Mouse (Mus musculus): ENCODE results near the gene Krt26. TPM values are rescaled to one million over a fixed set of nuclear protein-coding genes. Genes with fewer than 3 reads are reported as not detected.

Krt26 gene
- total and polyA plus RNA-seq, 2 experiments: not detected

- WGBS: 38% methylated on average over 2 of the region's 2 CpGs
- H3K4me3 ChIP-seq (ENCODE audit: insufficient read depth, low read depth, low read length): no peak overlapping the region
- no peak overlapping the region for H3K9ac ChIP-seq (ENCODE audit: low read depth, low read length)
- DNase-seq (ENCODE audit: extremely low read depth, low read depth, low spot score): peak; percentile 48
- no peaks in the 10 kb centered on the region for H3K27me3 ChIP-seq (ENCODE audit: control insufficient read depth, insufficient read depth, low read length)
- H3K4me1 ChIP-seq (ENCODE audit: control insufficient read depth, insufficient read depth, low read length): no peaks in the 10 kb centered on the region
- H3K79me2 ChIP-seq (ENCODE audit: control insufficient read depth, insufficient read depth, low read length): no peaks in the 10 kb centered on the region
- no peak overlapping the region for H3K27ac ChIP-seq (replicated peaks; ENCODE audit: insufficient read depth, low read depth, low read length)
- TF ChIP-seq POLR2A (IDR thresholded peaks at IDR 0.05; ENCODE audit: extremely low read depth, insufficient read depth, low read length): no peak
- TF ChIP-seq CTCF (IDR thresholded peaks at IDR 0.05; ENCODE audit: low read depth, low read length): no peak
- H3K36me3 ChIP-seq (ENCODE audit: control insufficient read depth, insufficient read depth, low read length): no peaks in the 10 kb centered on the region
These were observed 23.2 kb downstream of the Krt26 start for GRCm38 (mm10) chr11:99314594-99314993.

DNA sequence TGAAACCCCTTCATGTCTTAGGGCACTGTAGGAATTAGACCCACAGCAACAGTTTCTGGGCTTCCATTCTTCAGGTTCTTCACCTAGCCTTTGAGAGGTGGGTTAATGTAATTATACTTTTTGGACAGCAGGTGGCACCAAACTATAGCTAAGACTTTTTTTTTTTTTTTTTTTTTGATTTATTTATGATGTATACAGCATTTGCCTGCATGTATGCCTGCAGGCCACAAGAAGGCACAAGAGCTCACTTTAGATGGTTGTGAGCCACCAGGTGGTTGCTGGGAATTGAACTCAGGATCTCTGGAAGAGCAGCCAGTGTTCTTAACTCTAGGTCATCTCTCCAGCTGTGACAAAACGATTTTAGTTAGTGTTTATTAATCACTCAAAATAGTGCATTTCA is 26.9 kb downstream of the Krt26 start:
- no peaks in the 10 kb centered on the region for H3K4me1 ChIP-seq (ENCODE audit: control insufficient read depth, insufficient read depth, low read length)
- H3K9ac ChIP-seq (ENCODE audit: low read depth, low read length): no peak overlapping the region
- peak; percentile 28 for DNase-seq (ENCODE audit: extremely low read depth, low read depth, low spot score)
- TF ChIP-seq POLR2A (IDR thresholded peaks at IDR 0.05; ENCODE audit: extremely low read depth, insufficient read depth, low read length) (no peak), CTCF (IDR thresholded peaks at IDR 0.05; ENCODE audit: low read depth, low read length) (no peak)
- H3K27ac ChIP-seq (replicated peaks; ENCODE audit: insufficient read depth, low read depth, low read length): no peak overlapping the region
- WGBS: 92% methylated on average over 1 of the region's 1 CpGs
- no peaks in the 10 kb centered on the region for H3K79me2 ChIP-seq (ENCODE audit: control insufficient read depth, insufficient read depth, low read length)
- no peaks in the 10 kb centered on the region for H3K36me3 ChIP-seq (ENCODE audit: control insufficient read depth, insufficient read depth, low read length)
- no peak overlapping the region for H3K4me3 ChIP-seq (ENCODE audit: insufficient read depth, low read depth, low read length)
- no peaks in the 10 kb centered on the region for H3K27me3 ChIP-seq (ENCODE audit: control insufficient read depth, insufficient read depth, low read length)

DNA sequence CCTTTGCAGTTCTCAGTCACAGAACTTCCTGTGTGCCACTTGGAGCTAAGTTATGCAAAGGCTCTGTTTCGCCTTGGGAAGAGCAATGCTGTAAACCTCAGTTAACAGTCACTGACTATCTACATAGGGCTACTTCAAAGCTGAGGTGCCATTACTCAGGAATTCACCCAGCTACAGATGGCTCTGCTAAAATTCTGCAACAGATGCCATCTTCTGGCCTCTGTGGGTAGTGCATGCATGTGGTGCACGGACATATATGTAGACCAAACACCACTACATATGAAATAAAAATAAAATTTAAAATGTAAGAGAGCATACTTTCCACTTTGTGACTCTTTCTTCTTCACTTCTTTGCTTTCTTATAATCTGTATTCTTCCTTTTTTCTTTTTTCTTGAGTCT is 30.2 kb downstream of the Krt26 start:
- TF ChIP-seq POLR2A (IDR thresholded peaks at IDR 0.05; ENCODE audit: extremely low read depth, insufficient read depth, low read length): no peak
- peak; percentile 57; the same call in 1 of the 2 replicates for TF ChIP-seq CTCF (IDR thresholded peaks at IDR 0.05; ENCODE audit: low read depth, low read length)
- Histone ChIP-seq H3K27me3 (ENCODE audit: control insufficient read depth, insufficient read depth, low read length) (no peaks in the 10 kb centered on the region), H3K4me3 (ENCODE audit: insufficient read depth, low read depth, low read length) (no peak overlapping the region), H3K27ac (replicated peaks; ENCODE audit: insufficient read depth, low read depth, low read length) (no peak overlapping the region), H3K4me1 (ENCODE audit: control insufficient read depth, insufficient read depth, low read length) (no peaks in the 10 kb centered on the region), H3K79me2 (ENCODE audit: control insufficient read depth, insufficient read depth, low read length) (no peaks in the 10 kb centered on the region), H3K36me3 (ENCODE audit: control insufficient read depth, insufficient read depth, low read length) (no peaks in the 10 kb centered on the region), H3K9ac (ENCODE audit: low read depth, low read length) (no peak overlapping the region)
- DNase-seq (ENCODE audit: extremely low read depth, low read depth, low spot score): peak; percentile 42
- 37% methylated on average over 2 of the region's 2 CpGs for WGBS

GRCm38 (mm10) chr11:99295039-99295438 is 42.7 kb downstream of the Krt26 start:
- WGBS: 59% methylated on average over 5 of the region's 5 CpGs
- H3K9ac ChIP-seq (ENCODE audit: low read depth, low read length): no peak overlapping the region
- no peak overlapping the region for H3K4me3 ChIP-seq (ENCODE audit: insufficient read depth, low read depth, low read length)
- no peaks in the 10 kb centered on the region for H3K36me3 ChIP-seq (ENCODE audit: control insufficient read depth, insufficient read depth, low read length)
- H3K79me2 ChIP-seq (ENCODE audit: control insufficient read depth, insufficient read depth, low read length): no peaks in the 10 kb centered on the region
- no peak overlapping the region for H3K27ac ChIP-seq (replicated peaks; ENCODE audit: insufficient read depth, low read depth, low read length)
- H3K27me3 ChIP-seq (ENCODE audit: control insufficient read depth, insufficient read depth, low read length): peaks cover 3% of the 10 kb centered on the region; the same call in 1 of the 2 replicates
- TF ChIP-seq CTCF (IDR thresholded peaks at IDR 0.05; ENCODE audit: low read depth, low read length) (no peak), POLR2A (IDR thresholded peaks at IDR 0.05; ENCODE audit: extremely low read depth, insufficient read depth, low read length) (no peak)
- DNase-seq (ENCODE audit: extremely low read depth, low read depth, low spot score): no peak
- H3K4me1 ChIP-seq (ENCODE audit: control insufficient read depth, insufficient read depth, low read length): no peaks in the 10 kb centered on the region

DNA sequence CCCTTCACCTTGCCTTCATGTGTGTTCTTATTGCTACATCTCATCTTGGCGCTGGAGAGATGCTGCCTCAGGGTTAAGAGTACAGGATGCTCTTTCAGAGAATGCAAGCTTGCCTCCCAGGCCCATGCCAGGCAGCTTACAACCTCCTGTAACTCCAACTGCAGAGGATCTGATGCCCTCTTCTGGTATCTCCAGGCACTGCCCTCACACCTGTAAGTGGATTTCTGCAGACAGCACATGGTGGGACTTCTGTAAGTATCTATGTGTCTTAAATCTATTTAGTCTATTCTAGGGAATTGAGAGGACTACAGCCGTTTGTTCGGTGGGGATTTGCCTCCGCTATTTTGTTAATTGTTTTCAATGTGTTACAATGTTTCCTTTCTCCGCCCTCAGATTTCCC is 44.9 kb downstream of the Krt26 start:
- no peaks in the 10 kb centered on the region for H3K36me3 ChIP-seq (ENCODE audit: control insufficient read depth, insufficient read depth, low read length)
- H3K79me2 ChIP-seq (ENCODE audit: control insufficient read depth, insufficient read depth, low read length): no peaks in the 10 kb centered on the region
- peaks cover 3% of the 10 kb centered on the region; the same call in 1 of the 2 replicates for H3K27me3 ChIP-seq (ENCODE audit: control insufficient read depth, insufficient read depth, low read length)
- no peak overlapping the region for H3K9ac ChIP-seq (ENCODE audit: low read depth, low read length)
- H3K27ac ChIP-seq (replicated peaks; ENCODE audit: insufficient read depth, low read depth, low read length): no peak overlapping the region
- TF ChIP-seq CTCF (IDR thresholded peaks at IDR 0.05; ENCODE audit: low read depth, low read length) (peak; percentile 61), POLR2A (IDR thresholded peaks at IDR 0.05; ENCODE audit: extremely low read depth, insufficient read depth, low read length) (no peak)
- WGBS: 59% methylated on average over 5 of the region's 5 CpGs
- no peak overlapping the region for H3K4me3 ChIP-seq (ENCODE audit: insufficient read depth, low read depth, low read length)
- DNase-seq (ENCODE audit: extremely low read depth, low read depth, low spot score): peak; percentile 24
- H3K4me1 ChIP-seq (ENCODE audit: control insufficient read depth, insufficient read depth, low read length): no peaks in the 10 kb centered on the region

GRCm38 (mm10) chr11:99284833-99285312 is 52.9 kb downstream of the Krt26 start, which contains the start of gene Krt24:
Gene Krt24 (minus strand): TSS chr11:99285262.
- no peak for DNase-seq (ENCODE audit: extremely low read depth, low read depth, low spot score)
- 70% methylated on average over 11 of the region's 11 CpGs for WGBS
- H3K36me3 ChIP-seq (ENCODE audit: control insufficient read depth, insufficient read depth, low read length): no peaks in the 10 kb centered on the region
- H3K27ac ChIP-seq (replicated peaks; ENCODE audit: insufficient read depth, low read depth, low read length): no peak within 1 kb of the TSS
- H3K4me3 ChIP-seq (ENCODE audit: insufficient read depth, low read depth, low read length): no peak within 1 kb of the TSS
- H3K79me2 ChIP-seq (ENCODE audit: control insufficient read depth, insufficient read depth, low read length): no peaks in the 10 kb centered on the region
- H3K27me3 ChIP-seq (ENCODE audit: control insufficient read depth, insufficient read depth, low read length): no peaks in the 10 kb centered on the region
- no peaks in the 10 kb centered on the region for H3K4me1 ChIP-seq (ENCODE audit: control insufficient read depth, insufficient read depth, low read length)
- H3K9ac ChIP-seq (ENCODE audit: low read depth, low read length): no peak within 1 kb of the TSS
- TF ChIP-seq POLR2A (IDR thresholded peaks at IDR 0.05; ENCODE audit: extremely low read depth, insufficient read depth, low read length): no peak
- no peak for TF ChIP-seq CTCF (IDR thresholded peaks at IDR 0.05; ENCODE audit: low read depth, low read length)
